Mouse (Mus musculus) Patski (cell line): ENCODE data around the gene Ccl17. TPM values are rescaled to one million over a fixed set of nuclear protein-coding genes. Genes with fewer than 3 reads are reported as not detected.
A peak's percentile ranks its signal among the peaks of the same experiment; 100 is the strongest.

Experiments
- ATAC-seq: fragments of 100-300 bp; one replicate; pipeline ENCODE4 v1.8.0; 2021
- CTCF ChIA-PET: fragments of 350-600 bp; sonication (Branson Sonifier 250); formaldehyde crosslinking; loops from one replicate; lab custom pipeline; 2022; ENCODE audit warnings: inconsistent platforms; lab: Charles Lee
- POLR2A ChIA-PET: fragments of 350-600 bp; sonication (Branson Sonifier 250); formaldehyde crosslinking; loops from one replicate; lab custom pipeline; 2022; ENCODE audit warnings: antibody characterized with exemption, inconsistent platforms; lab: Charles Lee
- DNase-seq: peaks from one replicate; pipeline ENCODE4 v3.0.0-alpha.2; 2011; ENCODE audit warnings: low read depth, low spot score
- H3K27me3 ChIP-seq: fragments of 371-371 bp; one replicate; pipeline ENCODE4 v1.5.1; 2021
- CTCF ChIP-seq: fragments of 100-300 bp; IDR thresholded peaks from one replicate; pipeline ENCODE4 v1.5.1; 2021
- in situ Hi-C: fragments of 300-500 bp; cut with MboI; formaldehyde crosslinking; loops from 3 replicates; pipeline ENCODE4 v1.11.1; 2018; ENCODE audit warnings: low pct_unique_long_range_greater_than_20kb, mixed read lengths
- polyA plus RNA-seq: library from polyadenylated mRNA; unstranded; gene quantifications from one replicate; pipeline ENCODE4 v1.2.3, GENCODE M21; 2021

The Ccl17 gene
- 14.5 TPM for polyA plus RNA-seq

GRCm38 (mm10) chr8:94810153-94810552 lies at the start of gene Ccl17:
Ccl17 (plus strand) TSS chr8:94810453.
- ChIA-PET POLR2A (interaction anchor here (1.1 to 1.3 kb wide), 2 partner anchors 23 to 104 kb away, joined by 3 to 4 read pairs; no protein-coding TSS in a partner anchor), CTCF (interaction anchor here (1.2 to 2.3 kb wide), 5 partner anchors 16 to 106 kb away, joined by 3 to 14 read pairs (median 6); no protein-coding TSS in a partner anchor)
- ATAC-seq (no peak), DNase-seq (no peak)
- in situ Hi-C loops = loop anchor here (10.0 kb wide), 1 partner anchor 285 kb away; no protein-coding TSS in a partner anchor
- H3K27me3 ChIP-seq = no peaks in the 10 kb centered on the region
- no peak for TF ChIP-seq CTCF

GRCm38 (mm10) chr8:94767035-94767434 lies 43.2 kb upstream of the Ccl17 start:
- ChIA-PET POLR2A (interaction anchor here (0.5 kb wide), 1 partner anchor 9 kb away, joined by 5 read pairs; no protein-coding TSS in a partner anchor), CTCF (interaction anchor here (0.9 to 1.3 kb wide), 2 partner anchors 9 to 37 kb away, joined by 3 to 6 read pairs; no protein-coding TSS in a partner anchor)
- ATAC-seq (peak; percentile 59), DNase-seq (peak; percentile 68)
- no peak for TF ChIP-seq CTCF
- in situ Hi-C loops = no loop called here
- no peaks in the 10 kb centered on the region for H3K27me3 ChIP-seq

GRCm38 (mm10) chr8:94770945-94771344 lies 39.3 kb upstream of the Ccl17 start:
- in situ Hi-C loops = no loop called here
- H3K27me3 ChIP-seq = no peaks in the 10 kb centered on the region
- no peak for ATAC-seq
- no peak for TF ChIP-seq CTCF
- DNase-seq = no peak
- ChIA-PET POLR2A (interaction anchor here (0.6 to 1.8 kb wide), 3 partner anchors 10 to 152 kb away, joined by 3 to 4 read pairs (median 3); no protein-coding TSS in a partner anchor), CTCF (interaction anchor here (1.2 to 1.6 kb wide), 3 partner anchors 16 to 39 kb away, joined by 3 to 4 read pairs (median 3); partner anchors contain the start of gene Ccl17)

GRCm38 (mm10) chr8:94771941-94772670 lies 38.1 kb upstream of the Ccl17 start, which contains the start of gene Cx3cl1:
Cx3cl1 (plus strand) TSS chr8:94772009.
- in situ Hi-C loops = no loop called here
- no peaks in the 10 kb centered on the region for H3K27me3 ChIP-seq
- ChIA-PET POLR2A (interaction anchor here (0.7 to 1.8 kb wide), 5 partner anchors 9 to 18 kb away, joined by 3 to 8 read pairs (median 3); no protein-coding TSS in a partner anchor), CTCF (interaction anchor here (0.8 to 2.6 kb wide), 8 partner anchors 9 to 60 kb away, joined by 3 to 12 read pairs (median 4); partner anchors contain the start of gene Ccl17)
- no peak for TF ChIP-seq CTCF
- peak; percentile 80 for ATAC-seq
- DNase-seq = peak; percentile 55

- in situ Hi-C loops = no loop called here
- TF ChIP-seq CTCF = no peak
- POLR2A ChIA-PET = interaction anchor here (1.2 to 1.3 kb wide), 2 partner anchors 9 to 11 kb away, joined by 3 to 8 read pairs; no protein-coding TSS in a partner anchor
- H3K27me3 ChIP-seq = no peaks in the 10 kb centered on the region
- no peak for DNase-seq
- CTCF ChIA-PET = interaction anchor here (0.8 to 2.6 kb wide), 5 partner anchors 8 to 42 kb away, joined by 3 to 12 read pairs (median 4); no protein-coding TSS in a partner anchor
- no peak for ATAC-seq
Measured at GRCm38 (mm10) chr8:94773048-94773447, 37.2 kb upstream of the Ccl17 start.

GRCm38 (mm10) chr8:94773700-94774171 lies 36.5 kb upstream of the Ccl17 start:
- ATAC-seq = no peak

GRCm38 (mm10) chr8:94774601-94775000 lies 35.7 kb upstream of the Ccl17 start:
- ChIA-PET POLR2A (no interaction called here), CTCF (interaction anchor here (1.2 to 2.6 kb wide), 2 partner anchors 11 to 28 kb away, joined by 4 to 12 read pairs; no protein-coding TSS in a partner anchor)
- DNase-seq (no peak), ATAC-seq (no peak)
- in situ Hi-C loops = no loop called here
- H3K27me3 ChIP-seq = no peaks in the 10 kb centered on the region
- TF ChIP-seq CTCF = no peak

More at GRCm38 (mm10) chr8:94773700-94774171, 36.5 kb upstream of the Ccl17 start:
- ChIA-PET POLR2A (interaction anchor here (0.6 kb wide), 1 partner anchor 10 kb away, joined by 3 read pairs; no protein-coding TSS in a partner anchor), CTCF (interaction anchor here (1.2 to 2.6 kb wide), 3 partner anchors 12 to 41 kb away, joined by 4 to 12 read pairs (median 6); no protein-coding TSS in a partner anchor)
- in situ Hi-C loops = no loop called here
- DNase-seq = no peak
- no peaks in the 10 kb centered on the region for H3K27me3 ChIP-seq
- TF ChIP-seq CTCF = no peak

- in situ Hi-C loops = no loop called here
- ChIA-PET CTCF (interaction anchor here (1.4 to 1.8 kb wide), 3 partner anchors 9 to 72 kb away, joined by 3 to 6 read pairs (median 6); no protein-coding TSS in a partner anchor), POLR2A (interaction anchor here (0.6 to 0.8 kb wide), 2 partner anchors 45 to 128 kb away, joined by 3 read pairs; no protein-coding TSS in a partner anchor)
- ATAC-seq (no peak), DNase-seq (no peak)
- no peak for TF ChIP-seq CTCF
- H3K27me3 ChIP-seq = no peaks in the 10 kb centered on the region
Measured at GRCm38 (mm10) chr8:94776346-94776745, 33.9 kb upstream of the Ccl17 start.

- ChIA-PET POLR2A (interaction anchor here (1.0 kb wide), 1 partner anchor 16 kb away, joined by 3 read pairs; no protein-coding TSS in a partner anchor), CTCF (interaction anchor here (1.4 kb wide), 1 partner anchor 26 kb away, joined by 3 read pairs; no protein-coding TSS in a partner anchor)
- H3K27me3 ChIP-seq = no peaks in the 10 kb centered on the region
- ATAC-seq (no peak), DNase-seq (no peak)
- no peak for TF ChIP-seq CTCF
- in situ Hi-C loops = no loop called here
Measured at GRCm38 (mm10) chr8:94778036-94778435, 32.2 kb upstream of the Ccl17 start.

- no peak for TF ChIP-seq CTCF
- in situ Hi-C loops = no loop called here
- H3K27me3 ChIP-seq = no peaks in the 10 kb centered on the region
- POLR2A ChIA-PET = interaction anchor here (1.0 kb wide), 1 partner anchor 15 kb away, joined by 3 read pairs; no protein-coding TSS in a partner anchor
- no peak for ATAC-seq
- CTCF ChIA-PET = interaction anchor here (1.4 kb wide), 1 partner anchor 25 kb away, joined by 3 read pairs; no protein-coding TSS in a partner anchor
- DNase-seq = no peak
Measured at GRCm38 (mm10) chr8:94778473-94778872, 31.8 kb upstream of the Ccl17 start.
